Mouse (Mus musculus): ENCODE measurements at regions not wholly inside any gene's neighbourhood (a gene's known extent, or its start where the extent isn't known, plus 50 kb on each side); places are given as distances from the start of the nearest gene placed in this dataset.
A peak's percentile ranks its signal among the peaks of the same experiment; 100 is the strongest.

DNA sequence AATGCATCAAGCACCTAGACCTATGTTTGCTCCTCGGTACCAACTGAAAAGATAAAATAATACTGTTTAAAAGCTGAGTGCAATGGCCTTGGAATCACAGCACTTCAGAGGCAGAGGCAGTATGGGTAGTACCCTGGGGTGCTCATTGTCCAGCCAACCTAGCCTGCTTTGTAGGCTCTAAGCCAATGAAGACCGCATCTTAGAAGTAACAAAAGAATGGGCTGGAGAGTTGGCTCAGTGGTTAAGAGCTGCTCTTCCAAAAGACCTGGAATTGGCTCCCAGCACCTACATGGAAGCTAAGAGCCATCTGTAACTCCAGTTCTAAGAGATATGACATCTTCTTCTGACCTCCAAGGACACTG, 82.8 kb upstream of the Spdye4c start:
- H3K4me1 ChIP-seq (ENCODE audit: control insufficient read depth, low read depth, low read length): no peaks in the 10 kb centered on the region; the same call in 1 of the 2 replicates
- ATAC-seq (ENCODE audit: low read depth): no peak
- WGBS (ENCODE audit: insufficient replicate concordance): 66% methylated on average over 2 of the region's 2 CpGs
- no peaks in the 10 kb centered on the region for H3K27me3 ChIP-seq (ENCODE audit: control insufficient read depth, insufficient read depth, low read depth, low read length)
- H3K27ac ChIP-seq (ENCODE audit: low read length): no peak overlapping the region
- no peak overlapping the region for H3K4me2 ChIP-seq (ENCODE audit: low read depth, low read length)
- no peak overlapping the region for H3K9ac ChIP-seq (ENCODE audit: low read depth, low read length)
- no peaks in the 10 kb centered on the region for H3K36me3 ChIP-seq (ENCODE audit: control insufficient read depth, insufficient read depth)
- no peaks in the 10 kb centered on the region for H3K9me3 ChIP-seq (replicated peaks; ENCODE audit: control insufficient read depth, low read length)
- H3K4me3 ChIP-seq (ENCODE audit: low read depth, low read length): no peak overlapping the region

DNA sequence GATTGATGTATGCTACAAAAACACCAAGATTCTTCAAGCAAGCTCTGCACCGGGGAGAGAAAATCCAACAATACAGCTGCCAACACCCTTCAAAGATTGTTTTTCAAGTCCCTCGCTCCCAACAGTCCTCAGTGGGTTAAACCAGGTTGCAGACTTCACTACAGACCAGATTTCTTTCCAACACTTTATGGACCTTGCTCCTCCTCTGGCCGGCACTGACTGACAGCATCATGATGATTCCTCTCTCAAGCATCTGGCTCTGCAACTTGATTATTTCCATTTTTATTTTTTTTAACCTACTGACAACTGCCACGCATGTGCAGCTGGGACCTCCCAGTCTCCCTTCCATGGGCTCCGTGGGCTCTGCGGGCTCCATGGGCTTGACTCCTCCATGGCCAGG, 79.7 kb upstream of the Spdye4c start:
- H3K36me3 ChIP-seq (ENCODE audit: control insufficient read depth, insufficient read depth): no peaks in the 10 kb centered on the region
- H3K27ac ChIP-seq (ENCODE audit: low read length): no peak overlapping the region
- no peaks in the 10 kb centered on the region for H3K27me3 ChIP-seq (ENCODE audit: control insufficient read depth, insufficient read depth, low read depth, low read length)
- WGBS (ENCODE audit: insufficient replicate concordance): 71% methylated on average over 6 of the region's 6 CpGs
- H3K4me2 ChIP-seq (ENCODE audit: low read depth, low read length): no peak overlapping the region
- no peak overlapping the region for H3K4me3 ChIP-seq (ENCODE audit: low read depth, low read length)
- no peaks in the 10 kb centered on the region; the same call in 1 of the 2 replicates for H3K4me1 ChIP-seq (ENCODE audit: control insufficient read depth, low read depth, low read length)
- ATAC-seq (ENCODE audit: low read depth): no peak
- no peaks in the 10 kb centered on the region for H3K9me3 ChIP-seq (replicated peaks; ENCODE audit: control insufficient read depth, low read length)
- no peak overlapping the region for H3K9ac ChIP-seq (ENCODE audit: low read depth, low read length)

DNA sequence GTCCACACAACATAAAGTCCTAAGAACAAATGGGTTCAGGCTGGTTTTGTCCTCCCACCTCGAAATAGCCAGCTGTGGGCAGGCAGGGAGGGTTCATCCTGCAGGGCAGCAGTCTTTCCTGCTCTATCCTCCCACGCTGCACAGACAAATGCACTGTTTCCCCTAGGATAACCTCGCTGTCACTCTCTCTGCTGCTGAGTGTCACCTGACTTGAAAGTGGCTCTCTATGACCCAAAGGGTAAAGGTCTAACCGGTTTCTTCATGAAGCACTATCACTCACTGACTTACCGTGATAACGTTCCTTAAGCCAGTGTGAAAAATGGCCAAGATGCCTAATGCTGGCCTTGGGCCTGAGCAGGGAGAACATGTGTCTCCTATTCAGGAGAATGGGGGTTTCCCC, 78.2 kb upstream of the Spdye4c start:
- H3K27me3 ChIP-seq (ENCODE audit: control insufficient read depth, insufficient read depth, low read depth, low read length): no peaks in the 10 kb centered on the region
- ATAC-seq (ENCODE audit: low read depth): peak; percentile 67

DNA sequence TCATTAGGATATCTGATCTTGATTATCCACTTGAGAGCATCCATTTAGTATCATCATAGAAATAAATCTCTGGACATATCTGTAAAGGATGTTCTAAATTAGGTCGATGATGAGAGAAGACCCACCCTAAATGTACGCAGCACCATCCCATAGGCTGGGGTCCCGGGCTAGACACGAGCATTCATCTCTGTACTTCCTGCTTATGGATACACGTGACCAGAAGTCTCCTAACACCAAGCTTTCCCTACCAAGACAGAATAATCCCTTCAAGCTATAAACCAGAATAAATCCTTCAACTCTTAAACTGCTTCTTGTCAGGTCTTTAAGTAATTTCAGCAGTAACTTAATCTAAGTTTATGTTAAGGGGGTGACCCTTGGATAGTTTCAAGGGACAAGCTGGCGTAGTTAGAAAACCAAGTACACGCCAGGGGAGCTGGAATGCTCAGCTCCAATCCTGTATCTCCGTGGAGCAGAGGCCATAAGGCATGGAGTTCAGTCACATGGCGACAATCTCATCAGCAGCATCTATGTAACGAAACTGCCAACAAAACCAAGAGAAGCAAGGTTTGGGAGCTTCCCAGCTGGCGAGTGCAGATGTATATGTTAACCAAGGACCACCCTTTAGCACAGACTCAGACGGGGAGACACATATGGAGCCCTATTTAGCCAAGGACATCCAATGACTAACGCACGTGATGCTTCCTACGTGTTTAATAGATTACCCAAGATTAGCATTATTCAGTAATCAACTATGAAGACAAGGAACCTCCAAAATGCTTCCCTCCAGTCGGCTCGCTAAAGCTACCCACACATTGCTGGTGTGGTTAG, 76.3 kb upstream of the Spdye4c start:
- no peaks in the 10 kb centered on the region for H3K9me3 ChIP-seq (replicated peaks; ENCODE audit: control insufficient read depth, low read length)
- H3K4me3 ChIP-seq (ENCODE audit: low read depth, low read length): no peak overlapping the region
- H3K4me2 ChIP-seq (ENCODE audit: low read depth, low read length): no peak overlapping the region
- H3K36me3 ChIP-seq (ENCODE audit: control insufficient read depth, insufficient read depth): no peaks in the 10 kb centered on the region
- no peaks in the 10 kb centered on the region for H3K27me3 ChIP-seq (ENCODE audit: control insufficient read depth, insufficient read depth, low read depth, low read length)
- H3K4me1 ChIP-seq (ENCODE audit: control insufficient read depth, low read depth, low read length): no peaks in the 10 kb centered on the region; the same call in 1 of the 2 replicates
- no peak overlapping the region for H3K9ac ChIP-seq (ENCODE audit: low read depth, low read length)
- 63% methylated on average over 17 of the region's 17 CpGs for WGBS (ENCODE audit: insufficient replicate concordance)
- H3K27ac ChIP-seq (ENCODE audit: low read length): no peak overlapping the region
- no peak for ATAC-seq (ENCODE audit: low read depth)

More for the DNA sequence above, 78.2 kb upstream of the Spdye4c start:
- no peaks in the 10 kb centered on the region for H3K9me3 ChIP-seq (replicated peaks; ENCODE audit: control insufficient read depth, low read length)
- H3K36me3 ChIP-seq (ENCODE audit: control insufficient read depth, insufficient read depth): no peaks in the 10 kb centered on the region
- no peak overlapping the region for H3K4me2 ChIP-seq (ENCODE audit: low read depth, low read length)
- WGBS (ENCODE audit: insufficient replicate concordance): 42% methylated on average over 6 of the region's 6 CpGs
- no peak overlapping the region for H3K27ac ChIP-seq (ENCODE audit: low read length)
- no peak overlapping the region for H3K4me3 ChIP-seq (ENCODE audit: low read depth, low read length)
- H3K4me1 ChIP-seq (ENCODE audit: control insufficient read depth, low read depth, low read length): no peaks in the 10 kb centered on the region; the same call in 1 of the 2 replicates
- H3K9ac ChIP-seq (ENCODE audit: low read depth, low read length): no peak overlapping the region

- Histone ChIP-seq H3K27ac (ENCODE audit: low read length) (no peak overlapping the region), H3K4me2 (ENCODE audit: low read depth, low read length) (no peak overlapping the region), H3K4me3 (ENCODE audit: low read depth, low read length) (no peak overlapping the region), H3K9me3 (replicated peaks; ENCODE audit: control insufficient read depth, low read length) (no peaks in the 10 kb centered on the region), H3K4me1 (ENCODE audit: control insufficient read depth, low read depth, low read length) (no peaks in the 10 kb centered on the region; the same call in 1 of the 2 replicates), H3K9ac (ENCODE audit: low read depth, low read length) (no peak overlapping the region), H3K27me3 (ENCODE audit: control insufficient read depth, insufficient read depth, low read depth, low read length) (no peaks in the 10 kb centered on the region), H3K36me3 (ENCODE audit: control insufficient read depth, insufficient read depth) (no peaks in the 10 kb centered on the region)
- ATAC-seq (ENCODE audit: low read depth): no peak
- WGBS (ENCODE audit: insufficient replicate concordance): 62% methylated on average over 5 of the region's 5 CpGs
Observed at GRCm38 (mm10) chr2:128515701-128516100, 75.3 kb upstream of the Spdye4c start.

- Histone ChIP-seq H3K4me1 (ENCODE audit: control insufficient read depth, low read depth, low read length) (no peaks in the 10 kb centered on the region; the same call in 1 of the 2 replicates), H3K27me3 (ENCODE audit: control insufficient read depth, insufficient read depth, low read depth, low read length) (no peaks in the 10 kb centered on the region), H3K4me2 (ENCODE audit: low read depth, low read length) (no peak overlapping the region), H3K4me3 (ENCODE audit: low read depth, low read length) (no peak overlapping the region), H3K36me3 (ENCODE audit: control insufficient read depth, insufficient read depth) (no peaks in the 10 kb centered on the region), H3K9me3 (replicated peaks; ENCODE audit: control insufficient read depth, low read length) (no peaks in the 10 kb centered on the region), H3K9ac (ENCODE audit: low read depth, low read length) (no peak overlapping the region), H3K27ac (ENCODE audit: low read length) (no peak overlapping the region)
- no peak for ATAC-seq (ENCODE audit: low read depth)
- 59% methylated on average over 9 of the region's 9 CpGs for WGBS (ENCODE audit: insufficient replicate concordance)
Observed at GRCm38 (mm10) chr2:128516694-128517093, 74.3 kb upstream of the Spdye4c start.

- Histone ChIP-seq H3K4me3 (ENCODE audit: low read depth, low read length) (no peak overlapping the region), H3K36me3 (ENCODE audit: control insufficient read depth, insufficient read depth) (no peaks in the 10 kb centered on the region), H3K4me1 (ENCODE audit: control insufficient read depth, low read depth, low read length) (no peaks in the 10 kb centered on the region), H3K4me2 (ENCODE audit: low read depth, low read length) (no peak overlapping the region), H3K9me3 (replicated peaks; ENCODE audit: control insufficient read depth, low read length) (no peaks in the 10 kb centered on the region), H3K27me3 (ENCODE audit: control insufficient read depth, insufficient read depth, low read depth, low read length) (no peaks in the 10 kb centered on the region), H3K9ac (ENCODE audit: low read depth, low read length) (no peak overlapping the region), H3K27ac (ENCODE audit: low read length) (no peak overlapping the region)
- no peak for ATAC-seq (ENCODE audit: low read depth)
- WGBS (ENCODE audit: insufficient replicate concordance): 78% methylated on average over 3 of the region's 3 CpGs
Observed at GRCm38 (mm10) chr2:128518142-128518541, 72.9 kb upstream of the Spdye4c start.

GRCm38 (mm10) chr2:128521701-128522443, 69.1 kb upstream of the Spdye4c start:
- H3K4me1 ChIP-seq (ENCODE audit: control insufficient read depth, low read depth, low read length): no peaks in the 10 kb centered on the region
- no peaks in the 10 kb centered on the region for H3K9me3 ChIP-seq (replicated peaks; ENCODE audit: control insufficient read depth, low read length)
- no peaks in the 10 kb centered on the region for H3K36me3 ChIP-seq (ENCODE audit: control insufficient read depth, insufficient read depth)
- H3K4me3 ChIP-seq (ENCODE audit: low read depth, low read length): no peak overlapping the region
- H3K4me2 ChIP-seq (ENCODE audit: low read depth, low read length): no peak overlapping the region
- WGBS (ENCODE audit: insufficient replicate concordance): 45% methylated on average over 4 of the region's 4 CpGs
- no peak for ATAC-seq (ENCODE audit: low read depth)
- no peaks in the 10 kb centered on the region for H3K27me3 ChIP-seq (ENCODE audit: control insufficient read depth, insufficient read depth, low read depth, low read length)
- H3K9ac ChIP-seq (ENCODE audit: low read depth, low read length): no peak overlapping the region
- H3K27ac ChIP-seq (ENCODE audit: low read length): no peak overlapping the region

Data from liver, embryonic 16.5 days (tissue).